Mouse (Mus musculus): Measurements from ENCODE around the gene Slc16a10. TPM values are rescaled to one million over a fixed set of nuclear protein-coding genes. Genes with fewer than 3 reads are reported as not detected.

The Slc16a10 gene
- total RNA-seq, 2 experiments from 2014 or later, result 17.8 to 23.8 TPM

DNA sequence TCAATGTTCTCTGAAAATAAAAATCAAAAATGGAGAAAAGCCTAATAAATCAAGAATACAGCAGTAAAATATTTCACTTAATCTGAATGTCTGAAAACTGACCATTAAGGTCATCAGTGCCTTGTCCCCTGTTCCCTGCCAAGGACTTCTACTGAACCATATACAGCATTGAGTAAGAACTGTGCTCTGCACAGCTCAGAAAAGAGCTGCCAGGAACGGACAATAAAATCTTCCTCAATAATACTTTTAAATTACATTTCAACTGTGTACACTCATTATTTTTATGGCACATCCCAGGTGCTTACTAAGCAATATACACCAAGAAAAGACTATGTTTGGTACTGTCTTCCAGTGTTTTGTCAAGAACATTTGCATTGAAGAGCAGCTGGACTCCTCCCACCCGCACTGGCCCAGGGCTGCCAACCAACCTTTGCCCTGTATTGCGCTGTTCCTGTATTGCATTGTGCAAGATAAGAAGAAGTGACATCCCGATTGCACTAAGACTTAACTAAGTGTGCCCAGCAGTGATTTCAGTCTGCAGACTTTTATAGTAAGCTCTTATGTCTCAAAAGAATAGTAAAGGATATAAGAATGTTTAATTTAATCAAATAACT is 64.6 kb downstream of the Slc16a10 start:
- no peak for DNase-seq

DNA sequence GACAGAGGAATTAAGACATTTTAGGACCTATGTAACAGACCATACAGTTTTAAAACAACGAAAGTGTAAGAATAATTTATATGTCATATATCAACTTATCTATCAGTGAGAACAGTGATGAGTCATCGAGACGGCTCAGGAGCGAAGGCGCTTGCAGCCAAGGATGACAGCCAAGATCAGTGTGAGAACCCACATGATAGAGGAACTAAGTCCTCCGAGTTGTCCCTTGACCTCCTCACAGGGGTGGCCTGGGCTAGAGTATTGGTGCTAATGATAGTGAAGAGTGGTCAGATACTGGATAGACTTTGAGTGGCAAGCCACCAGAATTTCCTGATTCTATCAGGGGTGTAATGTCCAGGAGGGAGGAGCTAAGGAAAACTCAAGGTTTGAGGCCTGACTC is 68.5 kb downstream of the Slc16a10 start:
- intact Hi-C loops (cut with DNase I), result no loop called here
- DNase-seq, result no peak

More for the DNA sequence above, 64.6 kb downstream of the Slc16a10 start:
- intact Hi-C loops (cut with DNase I), result no loop called here

DNA sequence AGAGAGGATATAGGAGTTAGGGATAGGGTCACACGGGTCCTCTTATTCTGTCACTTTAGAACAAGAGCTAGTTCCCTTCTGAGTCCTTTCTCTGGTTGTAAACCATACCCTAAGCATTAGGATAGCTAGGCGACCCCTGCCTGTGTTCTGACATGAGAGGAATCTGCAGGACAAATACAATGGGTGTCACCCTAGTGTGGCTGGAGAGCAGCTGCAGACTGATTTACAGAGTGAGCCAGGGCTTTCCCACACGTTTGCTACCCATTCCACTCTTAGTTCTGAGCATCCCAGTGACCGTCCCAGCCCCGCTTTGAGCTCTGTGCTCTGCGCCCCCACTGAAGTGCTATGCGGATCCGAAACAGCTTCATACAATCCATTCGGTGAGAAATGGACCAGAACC is 71.4 kb downstream of the Slc16a10 start:
- DNase-seq, result no peak
- intact Hi-C loops (cut with DNase I), result no loop called here

DNA sequence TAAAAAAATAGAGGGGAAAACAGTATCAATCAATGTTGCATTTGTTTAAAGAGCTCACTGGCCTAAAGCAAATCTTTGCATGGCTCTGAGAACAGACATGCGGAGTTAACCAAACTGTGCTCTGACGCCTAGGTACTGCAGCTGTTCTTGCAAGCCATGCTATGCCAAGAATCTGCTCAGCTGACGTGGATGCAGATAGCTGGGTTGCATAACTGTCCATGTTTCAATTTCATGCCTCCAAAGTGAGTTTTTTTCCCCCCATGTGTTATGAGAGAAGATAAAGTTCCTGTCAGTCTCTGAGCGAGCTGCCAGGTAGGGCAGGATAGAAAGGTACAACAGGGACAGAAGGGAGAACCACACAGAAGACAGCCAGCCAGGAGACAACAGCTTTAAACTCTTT is 72.8 kb downstream of the Slc16a10 start:
- DNase-seq, result peak; percentile 42 to 45
- intact Hi-C loops (cut with DNase I), result loop anchor here (5.0 kb wide), 1 partner anchor 73 kb away; the partner anchor contains the start of gene Slc16a10

DNA sequence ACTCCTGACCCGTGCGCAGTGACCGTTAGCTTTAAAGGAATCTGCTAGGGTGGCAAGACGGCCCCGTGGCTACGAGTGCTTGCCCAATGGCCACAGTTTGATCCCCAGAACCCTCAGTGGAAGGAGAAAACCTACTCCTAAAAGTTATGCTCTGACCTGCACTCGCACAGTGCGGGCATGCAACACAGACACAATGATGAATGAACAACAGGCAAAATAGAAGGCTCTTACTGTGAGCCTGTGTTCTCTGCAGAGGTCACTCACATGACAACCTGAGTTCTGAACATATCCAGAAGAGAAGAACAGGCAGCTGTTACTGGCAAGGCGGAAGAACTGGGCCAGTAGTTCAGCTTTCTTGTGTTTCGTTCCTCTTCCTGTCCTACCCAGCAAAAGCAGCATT is 73.5 kb downstream of the Slc16a10 start:
- peak in 1 of 2 experiments; percentile 42 for DNase-seq
- intact Hi-C loops (cut with DNase I), result loop anchor here (5.0 kb wide), 1 partner anchor 74 kb away; the partner anchor contains the start of gene Slc16a10

DNA sequence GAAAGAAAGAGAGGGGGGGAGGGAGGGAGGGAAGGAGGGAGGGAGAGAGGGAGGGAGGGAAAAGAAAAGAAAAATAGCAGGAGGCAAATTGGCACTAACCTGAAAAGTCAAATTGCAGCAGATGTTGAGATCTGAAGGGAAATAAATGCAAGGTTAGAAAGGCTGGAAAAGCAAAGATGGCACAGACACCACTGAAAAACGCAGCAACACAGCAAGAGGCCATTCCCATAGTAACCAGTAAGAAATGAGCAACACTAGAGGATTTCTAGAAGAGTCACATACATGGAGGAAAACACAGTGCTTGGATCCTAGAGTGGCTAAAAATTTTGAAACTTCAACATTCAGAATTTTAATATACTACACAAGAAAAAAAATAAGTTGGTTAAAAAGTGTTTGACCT is 74.5 kb downstream of the Slc16a10 start:
- intact Hi-C loops (cut with DNase I), result loop anchor here (5.0 kb wide), 1 partner anchor 75 kb away; the partner anchor contains the start of gene Slc16a10
- DNase-seq, result no peak

DNA sequence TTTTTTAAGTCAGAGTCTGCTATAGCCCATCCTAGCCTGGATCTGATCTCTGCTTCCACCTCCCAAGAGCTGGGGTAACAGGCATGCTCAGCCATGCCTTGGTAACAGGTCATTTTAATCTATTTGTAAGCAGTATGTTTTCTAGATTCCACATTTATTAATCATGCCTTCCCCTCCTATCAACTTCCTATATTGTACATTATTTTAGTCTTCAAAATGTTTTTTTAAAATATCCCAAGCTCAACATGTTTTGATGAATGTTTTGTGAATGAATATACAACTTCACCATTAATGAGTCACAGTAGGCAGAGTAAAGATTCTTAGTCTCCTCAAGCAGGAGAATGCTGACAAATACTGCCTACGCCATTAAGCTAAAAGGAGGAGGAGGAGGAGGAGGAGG is 75.0 kb downstream of the Slc16a10 start:
- intact Hi-C loops (cut with DNase I), result loop anchor here (5.0 kb wide), 1 partner anchor 75 kb away; the partner anchor contains the start of gene Slc16a10

DNA sequence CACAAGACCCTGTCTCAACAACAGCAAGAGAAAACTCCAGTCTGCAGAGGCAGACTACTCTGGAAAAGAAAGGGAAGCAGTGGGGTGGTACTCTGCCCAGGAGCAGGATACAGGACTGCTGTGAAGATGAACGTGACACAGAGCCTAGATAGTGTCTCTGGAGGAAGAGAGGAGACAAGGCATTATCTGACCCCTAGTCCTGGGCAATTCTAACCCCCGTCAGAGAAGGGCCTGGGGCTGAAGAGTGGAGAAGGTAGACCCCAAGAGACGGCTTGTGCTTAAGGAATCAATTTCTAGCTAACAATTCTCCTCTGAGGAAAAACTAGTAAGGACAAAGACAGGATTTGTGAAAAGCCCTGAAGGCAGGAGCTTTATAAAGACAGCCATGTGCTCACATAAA is 76.7 kb downstream of the Slc16a10 start:
- intact Hi-C loops (cut with DNase I), result loop anchor here (5.0 kb wide), 1 partner anchor 77 kb away; the partner anchor contains the start of gene Slc16a10
- no peak for DNase-seq

More for the DNA sequence above, 75.0 kb downstream of the Slc16a10 start:
- DNase-seq, result no peak

DNA sequence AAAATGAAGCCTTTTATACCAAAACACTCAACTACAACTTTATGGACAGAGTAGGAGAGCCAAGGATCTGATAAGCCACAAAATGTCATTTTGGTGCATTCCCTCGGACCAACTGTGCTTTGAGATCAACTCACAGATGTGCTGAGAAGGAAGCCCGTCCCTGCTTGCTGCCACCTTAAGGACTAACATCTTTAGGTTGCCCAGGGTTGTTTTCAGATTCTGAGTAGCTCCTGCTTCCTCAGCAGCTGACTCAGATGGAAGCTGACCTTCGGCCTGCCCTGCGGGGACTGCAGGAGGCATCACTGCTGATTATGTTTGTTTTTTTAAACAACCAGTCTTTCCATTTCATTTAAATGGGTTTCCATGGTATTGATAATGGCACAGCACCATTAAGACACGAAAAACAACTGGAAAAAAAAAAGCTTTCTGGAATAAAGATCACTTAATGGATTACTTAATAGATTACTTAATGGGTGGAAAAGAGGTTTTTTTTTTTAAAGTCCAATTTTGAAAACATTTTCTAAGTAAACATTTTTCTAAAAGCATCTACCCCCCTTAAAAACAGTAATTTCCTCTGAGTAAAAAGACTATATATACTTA is 78.7 kb downstream of the Slc16a10 start:
- intact Hi-C loops (cut with DNase I), result no loop called here
- no peak for DNase-seq

DNA sequence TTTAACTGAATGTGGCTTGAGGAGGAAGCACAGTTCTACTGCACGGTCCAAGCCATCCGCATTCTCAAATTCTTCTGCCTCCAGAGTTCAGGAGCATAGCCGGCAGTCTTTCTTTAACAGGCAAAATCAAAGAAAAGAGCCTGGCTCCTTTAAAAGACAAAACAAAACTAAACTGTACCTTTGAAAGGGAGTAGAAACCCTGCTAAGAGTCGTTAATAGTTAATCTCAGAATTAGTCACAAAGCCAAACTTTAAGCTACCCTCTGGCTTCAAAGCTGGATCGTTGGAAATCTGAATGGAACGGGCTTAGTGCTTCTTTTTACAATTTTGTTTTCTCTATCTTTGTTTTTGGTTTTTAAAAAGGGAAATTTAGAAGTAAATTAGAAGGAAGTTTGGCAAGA is 79.2 kb downstream of the Slc16a10 start:
- intact Hi-C loops (cut with DNase I), result no loop called here
- DNase-seq, result no peak

DNA sequence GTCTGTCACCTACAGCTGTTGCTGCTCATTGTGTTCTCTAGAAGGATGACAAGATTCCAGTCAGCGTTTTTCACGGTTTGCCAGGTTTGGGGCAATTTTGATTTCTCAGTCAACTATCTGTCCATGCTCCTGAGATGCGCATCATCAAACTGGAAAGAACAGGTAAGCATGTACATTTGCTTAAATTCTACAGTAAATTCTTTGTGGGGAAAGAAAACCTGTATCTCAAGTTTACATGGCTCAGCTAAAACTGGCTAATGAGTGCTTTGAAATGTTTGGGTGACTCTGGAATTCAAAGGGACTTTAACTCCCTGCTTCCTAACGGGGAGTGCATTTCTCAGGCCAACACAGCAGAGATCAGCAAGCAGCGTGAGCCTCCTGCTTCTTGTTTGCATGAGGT is 80.1 kb downstream of the Slc16a10 start:
- intact Hi-C loops (cut with DNase I), result no loop called here
- DNase-seq, result no peak

DNA sequence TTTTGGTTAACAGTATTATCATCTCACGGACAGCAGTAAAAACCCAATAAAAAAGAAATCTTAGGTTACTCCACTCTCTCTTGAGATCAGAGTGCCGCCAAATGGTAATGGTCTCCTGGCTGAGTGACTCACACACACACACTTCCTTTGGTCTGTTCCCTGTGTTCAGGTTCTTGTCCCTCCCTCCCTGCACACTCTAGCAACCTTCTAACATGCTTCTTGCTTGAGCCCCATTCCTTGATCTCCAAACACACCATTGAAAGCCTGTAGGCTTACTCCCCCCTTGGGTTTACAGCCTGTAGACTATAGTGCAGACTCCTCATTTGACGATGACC is 83.3 kb downstream of the Slc16a10 start:
- intact Hi-C loops (cut with DNase I), result loop anchor here (10.0 kb wide), 1 partner anchor 466 kb away; no protein-coding TSS in a partner anchor
- DNase-seq, result no peak

DNA sequence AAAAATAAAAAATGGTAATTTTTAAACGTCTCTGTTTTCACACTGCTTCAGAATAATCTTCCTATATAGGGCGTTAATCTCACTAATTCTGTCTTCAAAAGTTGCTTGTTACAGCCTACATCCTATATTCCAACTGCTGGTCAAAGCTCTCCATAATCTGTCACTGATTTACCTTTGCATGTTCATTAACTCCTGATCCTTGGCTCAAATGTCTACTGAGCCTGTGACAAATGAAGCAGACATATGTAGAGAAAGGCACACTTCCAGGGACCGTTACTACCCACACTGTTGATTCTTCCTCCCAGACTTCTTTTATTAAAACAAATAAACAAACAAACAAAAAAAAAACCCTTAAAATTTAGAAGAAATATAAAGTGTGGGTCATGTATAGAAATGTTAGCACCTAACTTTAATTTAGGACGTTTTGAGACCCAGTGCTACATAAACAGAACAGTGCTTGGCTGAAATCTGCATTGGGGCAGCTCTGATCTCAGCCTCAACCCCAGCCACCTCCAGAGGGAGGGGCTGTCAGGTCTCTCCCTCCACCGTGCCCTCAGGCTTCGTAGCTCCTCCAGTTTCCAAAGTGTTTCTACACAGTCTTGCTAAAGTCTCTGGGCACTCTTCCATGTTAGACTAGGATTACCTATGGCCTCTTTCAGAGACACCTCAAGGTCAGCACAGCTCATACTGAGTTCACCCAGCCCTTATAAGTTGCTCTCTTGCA is 83.8 kb downstream of the Slc16a10 start:
- no peak for DNase-seq
- intact Hi-C loops (cut with DNase I), result loop anchor here (10.0 kb wide), 1 partner anchor 467 kb away; no protein-coding TSS in a partner anchor

DNA sequence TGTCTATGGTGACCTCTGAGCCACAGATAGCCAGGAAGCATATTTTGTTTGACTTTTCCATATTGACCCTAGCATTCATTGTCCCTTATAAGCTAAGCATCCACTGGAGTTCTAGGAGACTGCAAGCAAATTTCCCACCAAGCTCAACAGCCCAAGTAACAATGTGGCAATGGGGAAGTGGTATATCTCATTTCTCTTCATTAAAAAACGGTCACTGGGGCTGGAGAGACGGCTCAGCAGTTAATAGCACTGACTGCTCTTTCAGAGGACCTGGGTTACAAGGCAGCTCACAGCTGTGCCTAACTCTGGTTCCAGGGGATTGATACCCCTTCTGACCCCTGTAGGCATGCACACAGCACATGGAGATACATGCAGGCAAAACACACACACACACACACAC is 84.4 kb downstream of the Slc16a10 start:
- intact Hi-C loops (cut with DNase I), result loop anchor here (10.0 kb wide), 1 partner anchor 467 kb away; no protein-coding TSS in a partner anchor
- DNase-seq, result no peak

DNA sequence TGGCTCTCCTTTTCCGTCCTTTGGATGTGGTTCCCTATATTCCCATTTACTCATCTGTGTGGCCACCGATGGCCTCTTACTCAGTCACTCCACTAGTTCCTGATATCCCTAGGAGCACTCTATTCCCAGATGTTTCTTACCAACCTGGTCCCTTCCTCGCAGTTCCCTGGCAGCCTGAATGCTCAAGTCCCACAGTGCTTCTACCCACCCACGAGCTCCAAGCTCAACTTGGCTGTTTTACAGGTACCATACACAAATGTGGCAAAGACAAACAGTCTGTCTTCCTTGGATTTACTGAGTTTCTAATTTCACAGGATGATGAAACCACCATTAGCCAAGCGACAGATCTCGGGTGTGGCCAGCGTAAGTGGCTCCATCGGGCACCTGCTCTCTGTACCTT is 87.6 kb downstream of the Slc16a10 start:
- intact Hi-C loops (cut with DNase I), result loop anchor here (10.0 kb wide), 1 partner anchor 470 kb away; no protein-coding TSS in a partner anchor
- no peak for DNase-seq

DNA sequence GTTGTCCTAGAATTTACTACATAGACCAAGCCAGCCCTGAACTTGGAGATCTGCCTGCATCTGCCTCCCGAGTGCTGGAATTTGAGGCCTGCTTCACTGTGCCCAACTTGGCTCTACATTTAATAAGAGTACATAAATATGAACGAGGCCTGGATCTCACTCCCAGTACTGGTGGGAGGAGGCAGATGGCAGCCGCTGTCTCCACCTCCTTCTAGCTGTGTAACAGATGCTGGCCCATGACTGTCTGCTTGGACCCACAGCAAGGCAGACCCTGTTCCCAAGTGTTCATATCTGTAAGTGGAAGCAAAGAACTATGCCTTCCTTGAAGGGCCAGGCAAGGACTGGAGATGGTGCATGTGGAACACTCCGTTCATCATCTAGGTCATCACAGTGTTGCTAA is 88.2 kb downstream of the Slc16a10 start:
- DNase-seq, result no peak
- intact Hi-C loops (cut with DNase I), result loop anchor here (1.0 to 10.0 kb wide), 2 partner anchors 158 to 471 kb away; no protein-coding TSS in a partner anchor

DNA sequence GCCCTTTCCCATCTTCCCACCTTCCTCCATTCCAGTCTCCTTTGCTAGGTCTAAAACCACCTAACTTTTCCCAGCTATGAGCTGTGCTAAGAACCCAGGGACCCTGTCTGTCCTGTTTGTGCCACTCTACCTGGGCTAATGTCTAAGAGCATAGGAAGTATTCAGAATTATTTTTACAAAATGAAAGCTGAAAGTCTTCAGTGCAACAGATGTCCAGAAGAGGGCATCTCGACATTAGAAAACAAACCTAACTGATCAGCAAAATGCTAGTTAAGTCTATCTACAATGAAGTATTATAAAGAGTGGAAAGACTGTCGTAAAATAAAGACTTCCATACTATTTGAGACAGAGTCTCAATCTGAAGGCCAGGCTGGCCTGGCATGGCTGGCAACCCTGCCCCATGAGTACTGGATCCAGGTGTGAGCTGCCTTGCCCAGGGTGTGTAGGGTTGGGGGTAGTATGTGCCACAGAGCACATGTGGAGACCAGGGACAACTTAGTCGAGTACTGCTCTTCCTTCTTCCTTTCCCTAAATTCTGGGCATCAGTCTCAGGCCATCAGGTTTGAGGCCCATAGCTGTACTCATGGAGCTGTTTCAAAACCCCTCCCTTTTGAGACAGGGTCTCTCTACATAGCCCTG is 88.7 kb downstream of the Slc16a10 start:
- intact Hi-C loops (cut with DNase I), result loop anchor here (1.0 to 10.0 kb wide), 2 partner anchors 159 to 471 kb away; no protein-coding TSS in a partner anchor
- peak in 1 of 2 experiments; percentile 26 for DNase-seq

DNA sequence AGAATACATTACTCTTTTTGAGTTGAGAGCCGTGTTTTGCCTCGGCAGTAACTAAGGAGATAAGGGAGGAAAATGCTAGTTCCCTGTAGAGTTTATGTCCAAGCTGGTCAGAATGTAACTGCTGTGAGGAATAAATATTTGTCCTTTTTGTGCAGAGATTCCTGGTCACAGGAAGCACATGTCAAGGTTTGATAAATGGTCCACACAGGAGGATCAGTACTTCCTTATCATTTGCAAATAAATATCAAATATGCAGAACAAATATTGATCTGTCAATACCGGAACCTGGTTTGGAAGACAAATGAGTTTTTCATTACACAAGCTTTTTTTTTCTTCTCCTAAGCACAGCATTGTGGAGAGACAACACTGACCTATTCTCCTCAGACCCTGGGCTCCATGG is 90.1 kb downstream of the Slc16a10 start:
- intact Hi-C loops (cut with DNase I), result loop anchor here (10.0 kb wide), 1 partner anchor 473 kb away; no protein-coding TSS in a partner anchor
- DNase-seq, result no peak

DNA sequence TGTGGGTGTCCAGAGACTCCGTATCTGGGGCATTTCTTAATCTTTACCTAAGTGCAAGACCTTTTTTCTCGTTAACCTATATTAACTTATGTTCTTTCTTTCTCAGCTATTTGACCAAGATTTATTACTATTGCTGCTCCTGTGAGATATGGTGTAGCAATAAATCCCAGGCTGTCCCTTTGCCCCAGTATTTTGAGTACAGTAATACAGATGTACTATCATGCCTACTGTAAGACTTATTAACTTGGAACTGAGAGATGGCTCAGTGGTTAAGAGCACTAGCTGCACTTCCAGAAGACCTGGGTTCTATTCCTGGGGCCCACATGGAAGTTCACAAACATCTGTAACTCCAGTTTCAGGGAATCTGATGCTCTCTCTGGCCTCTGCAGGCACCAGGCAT is 91.3 kb downstream of the Slc16a10 start:
- intact Hi-C loops (cut with DNase I), result loop anchor here (10.0 kb wide), 1 partner anchor 474 kb away; no protein-coding TSS in a partner anchor

DNA sequence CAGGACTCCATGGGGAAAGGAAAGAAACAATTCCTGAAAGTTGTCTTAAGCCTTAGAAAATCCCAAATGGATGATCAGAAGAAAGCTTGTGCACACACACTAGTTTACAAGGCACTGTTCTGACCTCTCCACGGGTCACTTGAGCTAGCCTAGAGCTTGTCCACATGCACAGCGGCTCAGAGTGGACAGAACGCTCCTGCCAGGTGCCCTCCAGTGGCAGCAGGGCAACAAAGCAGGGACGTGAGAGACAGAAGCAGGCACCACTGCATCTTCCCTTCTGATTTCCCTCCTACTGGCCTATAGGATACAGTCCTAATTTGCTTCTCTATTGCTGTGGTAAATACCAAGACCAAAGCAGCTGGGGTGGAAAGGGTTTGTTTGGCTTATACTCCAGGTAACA is 100.7 kb downstream of the Slc16a10 start:
- no peak for DNase-seq
- intact Hi-C loops (cut with DNase I), result loop anchor here (5.0 kb wide), 1 partner anchor 84 kb away; no protein-coding TSS in a partner anchor

More for the DNA sequence above, 91.3 kb downstream of the Slc16a10 start:
- DNase-seq, result no peak
